Mouse (Mus musculus) CD4-positive, CD25-positive, alpha-beta regulatory T cell, adult 2 months (primary cell): ENCODE measurements around the gene Ankrd11.
"Not testable (repeated sequence)": the region's sequence is repeated elsewhere in the genome, so short reads cannot be mapped to it uniquely, and the experiment has no call there.

Source experiments
- DNase-seq: peaks from one replicate; pipeline ENCODE4 v3.0.0-alpha.2; 2012; ENCODE audit warnings: low read depth, low spot score

Ankrd11 gene

GRCm38 (mm10) chr8:123040110-123040650 lies 1.9 kb downstream of the Ankrd11 start:
- DNase-seq = no peak

- no peak for DNase-seq
Measured at GRCm38 (mm10) chr8:123039376-123040109, 2.5 kb downstream of the Ankrd11 start.

- DNase-seq = no peak
Measured at GRCm38 (mm10) chr8:123038351-123038750, 3.7 kb downstream of the Ankrd11 start.

- no peak for DNase-seq
Measured at GRCm38 (mm10) chr8:123037487-123037886, 4.6 kb downstream of the Ankrd11 start.

GRCm38 (mm10) chr8:123036956-123037355 lies 5.1 kb downstream of the Ankrd11 start:
- DNase-seq = peak; percentile 59

GRCm38 (mm10) chr8:123034171-123034570 lies 7.9 kb downstream of the Ankrd11 start:
- DNase-seq = peak; percentile 83

- DNase-seq = no peak
Measured at GRCm38 (mm10) chr8:123033431-123033830, 8.6 kb downstream of the Ankrd11 start.

GRCm38 (mm10) chr8:123032730-123033129 lies 9.3 kb downstream of the Ankrd11 start:
- peak; percentile 68 for DNase-seq

- DNase-seq = no peak
Measured at GRCm38 (mm10) chr8:123031321-123031978, 10.6 kb downstream of the Ankrd11 start.

- DNase-seq = not testable (repeated sequence)
Measured at GRCm38 (mm10) chr8:123030091-123030490, 12.0 kb downstream of the Ankrd11 start.

- DNase-seq = peak; percentile 66
Measured at GRCm38 (mm10) chr8:123027786-123028185, 14.3 kb downstream of the Ankrd11 start.

GRCm38 (mm10) chr8:123025951-123026351 lies 16.1 kb downstream of the Ankrd11 start:
- DNase-seq = peak; percentile 56

GRCm38 (mm10) chr8:123024226-123024625 lies 17.9 kb downstream of the Ankrd11 start:
- DNase-seq = no peak

GRCm38 (mm10) chr8:123022727-123023126 lies 19.4 kb downstream of the Ankrd11 start:
- DNase-seq = no peak

- no peak for DNase-seq
Measured at GRCm38 (mm10) chr8:123021259-123021658, 20.8 kb downstream of the Ankrd11 start.

- DNase-seq = no peak
Measured at GRCm38 (mm10) chr8:123020859-123021258, 21.2 kb downstream of the Ankrd11 start.

GRCm38 (mm10) chr8:123020084-123020483 lies 22.0 kb downstream of the Ankrd11 start:
- peak; percentile 39 for DNase-seq

GRCm38 (mm10) chr8:123018484-123019164 lies 23.5 kb downstream of the Ankrd11 start:
- DNase-seq = no peak

GRCm38 (mm10) chr8:123017143-123017542 lies 24.9 kb downstream of the Ankrd11 start:
- DNase-seq = no peak

- peak; percentile 55 for DNase-seq
Measured at GRCm38 (mm10) chr8:123015074-123015473, 27.0 kb downstream of the Ankrd11 start.

GRCm38 (mm10) chr8:123014429-123014828 lies 27.6 kb downstream of the Ankrd11 start:
- no peak for DNase-seq

GRCm38 (mm10) chr8:123011321-123011720 lies 30.8 kb downstream of the Ankrd11 start:
- no peak for DNase-seq
